Mouse (Mus musculus) gastrocnemius, adult 2 months (tissue): ENCODE data around the gene Mecom. TPM values are rescaled to one million over a fixed set of nuclear protein-coding genes. Genes with fewer than 3 reads are reported as not detected.
A peak's percentile ranks its signal among the peaks of the same experiment; 100 is the strongest.

Experiments
- DNase-seq: peaks from one replicate; pipeline ENCODE4 v3.0.0; 2022
- H3K27ac ChIP-seq: fragments of 200-600 bp; 2 replicates; pipeline ENCODE4 v1.8.1; 2022; ENCODE audit warnings: mild to moderate bottlenecking
- H3K4me3 ChIP-seq: fragments of 200-600 bp; 2 replicates; pipeline ENCODE4 v1.8.1; 2022; ENCODE audit warnings: mild to moderate bottlenecking, moderate library complexity
- CTCF ChIP-seq: fragments of 200-600 bp; IDR thresholded peaks from 2 replicates; pipeline ENCODE4 v1.8.1; 2022; ENCODE audit warnings: antibody characterized with exemption, mild to moderate bottlenecking, moderate library complexity
- intact Hi-C: fragments of 180-260 bp; cut with DNase I; formaldehyde crosslinking; loops from one replicate; pipeline ENCODE4 v1.15.1; 2025
- total RNA-seq, 2 experiments: library from RNA; stranded (reverse); gene quantifications; 2 replicates each; pipeline ENCODE4 v1.2.3; 2021

The Mecom gene
- total RNA-seq, 2 experiments from 2014 or later: 5.8 to 6.9 TPM

- H3K27ac ChIP-seq: no peak overlapping the region
- H3K4me3 ChIP-seq: peak overlapping the region; percentile 9; the same call in 1 of the 2 replicates
- DNase-seq: peak; percentile 46
- no peak for TF ChIP-seq CTCF
- intact Hi-C loops: no loop called here
These were observed 597.0 kb downstream of the Mecom start for GRCm38 (mm10) chr3:29950853-29951252.

- peak; percentile 29 for DNase-seq
- peak overlapping the region; percentile 20 for H3K4me3 ChIP-seq
- 0 out of 2 replicates have a peak overlapping the region, but pooled peaks have one; percentile 1 for H3K27ac ChIP-seq
- intact Hi-C loops: no loop called here
- no peak for TF ChIP-seq CTCF
These were observed 644.1 kb downstream of the Mecom start for GRCm38 (mm10) chr3:29903596-29904308.

Other genes starting within 250 kb of the Mecom start
- gene Actrt3, start 51.9 kb upstream of the Mecom start, total RNA-seq: not detected
- gene Mynn, start 54.1 kb upstream of the Mecom start, total RNA-seq: 10 to 100 TPM; 12.8 to 12.9 TPM
- not detected for gene Lrriq4, start 96.5 kb upstream of the Mecom start, total RNA-seq
- gene Lrrc34, start 99.9 kb upstream of the Mecom start, total RNA-seq: not detected
- not detected for gene Lrrc31, start 151.8 kb upstream of the Mecom start, total RNA-seq
- gene Samd7, start 198.3 kb upstream of the Mecom start, total RNA-seq: not detected
- gene Sec62, start 244.9 kb upstream of the Mecom start, total RNA-seq: 10 to 100 TPM; 32.2 to 33.7 TPM